Mouse (Mus musculus): ENCODE measurements around the gene Gm10406. TPM values are rescaled to one million over a fixed set of nuclear protein-coding genes. Genes with fewer than 3 reads are reported as not detected.
"Not testable (repeated sequence)": the region's sequence is repeated elsewhere in the genome, so short reads cannot be mapped to it uniquely, and the experiment has no call there.

Gene Gm10406
- polyA plus RNA-seq (2015; fragmentation: Nextera tagmentation; extraction: Ambion mirVana): 0.13 and 0.27 TPM in 2 replicates

DNA sequence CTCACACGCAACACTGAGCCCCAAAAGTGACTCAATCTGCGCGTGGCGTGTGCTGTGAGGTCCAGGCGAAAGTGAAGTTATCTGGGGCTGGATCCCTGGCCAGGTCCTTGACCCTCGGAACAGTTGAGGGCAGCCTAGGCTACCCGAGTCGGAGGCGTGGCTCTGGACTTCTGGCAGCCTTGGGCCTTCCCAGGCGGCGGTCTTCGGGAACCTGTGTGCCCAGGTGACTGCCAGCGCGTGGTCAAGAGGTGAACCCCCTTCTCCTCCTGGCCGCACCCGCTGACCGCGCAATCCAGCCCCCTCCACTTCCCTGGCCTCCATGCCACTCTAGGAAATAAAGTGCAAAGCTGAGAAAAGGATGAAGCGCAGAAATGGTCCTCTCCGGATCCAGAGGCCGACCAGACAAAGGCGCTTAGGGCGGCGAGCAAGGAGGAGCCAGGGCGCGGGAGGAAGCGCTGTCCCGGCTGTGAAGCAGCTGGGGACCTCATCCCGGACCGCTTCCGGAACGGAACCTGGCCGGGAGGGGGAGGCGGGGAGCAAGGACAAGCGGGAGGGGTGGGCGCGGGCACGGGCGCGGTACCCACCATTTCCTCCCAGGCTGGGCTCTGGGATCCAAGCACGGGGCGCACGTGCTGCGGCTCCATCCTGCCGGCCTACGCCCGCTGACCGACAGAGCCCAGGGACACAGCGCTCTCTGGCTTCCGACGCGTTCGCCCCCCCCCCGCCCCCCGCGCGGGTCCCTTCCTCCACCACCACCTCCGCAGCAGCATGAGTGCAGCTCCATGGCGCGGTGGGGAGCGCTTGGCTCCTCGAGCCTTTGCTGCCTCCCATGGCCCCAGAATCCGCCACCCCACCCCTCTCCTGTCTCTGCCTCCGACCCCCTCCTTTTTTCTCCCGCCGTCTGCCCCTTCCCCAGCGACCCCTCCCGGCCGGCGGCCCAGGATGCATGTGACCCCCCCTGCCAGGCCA is at the start of gene Gm10406:
Gene Gm10406, minus strand, starts transcription at position 669 of the 969 bp plus-strand sequence.
- H3K4me2 ChIP-seq (ENCODE audit: low read depth, low read length): peak within 1 kb of the TSS; percentile 77
- not testable (repeated sequence) for H3K9me3 ChIP-seq (ENCODE audit: control insufficient read depth, low read length); H3K4me1 ChIP-seq (ENCODE audit: control insufficient read depth, insufficient read depth, low read length); ATAC-seq; H3K27ac ChIP-seq (ENCODE audit: low read length); H3K27me3 ChIP-seq (replicated peaks; ENCODE audit: control insufficient read depth, insufficient read depth, low read length); H3K36me3 ChIP-seq (ENCODE audit: control insufficient read depth, insufficient read depth, low read length)
- H3K4me3 ChIP-seq (ENCODE audit: low read length): peak within 1 kb of the TSS; percentile 47
- H3K9ac ChIP-seq (ENCODE audit: low read depth, low read length): peak within 1 kb of the TSS; percentile 54; the same call in 1 of the 2 replicates
- WGBS: 1% methylated on average over 53 of the region's 70 CpGs

DNA sequence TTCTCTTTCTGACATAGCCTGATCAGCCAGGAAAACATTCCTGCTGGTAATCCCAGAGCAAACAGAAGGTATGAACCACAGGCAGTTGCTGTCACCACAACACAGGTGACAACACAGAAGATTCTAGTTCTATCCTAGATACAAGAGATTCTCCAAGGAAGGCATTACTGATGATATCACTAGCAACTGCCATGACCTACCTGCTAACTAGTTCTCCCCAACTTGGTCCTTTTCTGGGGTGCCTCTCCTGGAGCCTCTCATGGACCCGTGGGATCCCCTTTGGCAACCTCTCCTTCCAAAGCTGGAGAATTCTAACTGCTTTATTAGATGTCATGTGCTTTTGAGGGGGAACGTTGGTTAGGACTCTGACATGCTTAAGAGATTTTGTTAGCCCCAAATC is 17.6 kb upstream of the Gm10406 start, which contains the start of gene Gm3685:
Gene Gm3685, minus strand, starts transcription at position 101 of the 400 bp plus-strand sequence.
- not testable (repeated sequence) for H3K27me3 ChIP-seq (replicated peaks; ENCODE audit: control insufficient read depth, insufficient read depth, low read length); H3K9ac ChIP-seq (ENCODE audit: low read depth, low read length); H3K36me3 ChIP-seq (ENCODE audit: control insufficient read depth, insufficient read depth, low read length); H3K4me2 ChIP-seq (ENCODE audit: low read depth, low read length); H3K4me3 ChIP-seq (ENCODE audit: low read length); H3K27ac ChIP-seq (ENCODE audit: low read length); H3K9me3 ChIP-seq (ENCODE audit: control insufficient read depth, low read length); ATAC-seq; H3K4me1 ChIP-seq (ENCODE audit: control insufficient read depth, insufficient read depth, low read length)
- no CpG with 5 or more reads among the region's 2 CpGs for WGBS

DNA sequence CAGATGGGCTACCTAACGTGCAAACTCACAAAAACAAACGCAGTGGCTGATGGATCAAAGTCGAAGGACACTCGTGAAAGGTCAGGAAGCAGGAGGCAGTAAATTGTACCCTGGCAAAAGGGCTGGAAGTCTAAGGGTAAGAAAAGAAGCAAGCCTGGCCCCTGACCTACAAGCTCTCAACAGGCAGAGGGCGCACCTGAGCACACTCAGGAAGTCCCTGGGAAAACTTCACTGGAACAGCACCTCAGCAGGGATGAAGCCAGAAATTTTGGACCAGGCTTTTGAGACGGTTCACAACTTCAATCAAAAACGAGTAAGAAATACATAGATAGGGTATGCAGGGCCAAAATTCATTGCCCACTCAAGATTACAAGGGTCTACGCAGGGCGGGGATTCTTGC is 975 bp downstream of the Gm10406 start:
- H3K9ac ChIP-seq (ENCODE audit: low read depth, low read length); H3K9me3 ChIP-seq (ENCODE audit: control insufficient read depth, low read length); H3K4me1 ChIP-seq (ENCODE audit: control insufficient read depth, insufficient read depth, low read length); H3K27me3 ChIP-seq (replicated peaks; ENCODE audit: control insufficient read depth, insufficient read depth, low read length); ATAC-seq; H3K27ac ChIP-seq (ENCODE audit: low read length); H3K4me2 ChIP-seq (ENCODE audit: low read depth, low read length); H3K36me3 ChIP-seq (ENCODE audit: control insufficient read depth, insufficient read depth, low read length); H3K4me3 ChIP-seq (ENCODE audit: low read length): not testable (repeated sequence)
- WGBS: 6% methylated on average over 8 of the region's 9 CpGs

DNA sequence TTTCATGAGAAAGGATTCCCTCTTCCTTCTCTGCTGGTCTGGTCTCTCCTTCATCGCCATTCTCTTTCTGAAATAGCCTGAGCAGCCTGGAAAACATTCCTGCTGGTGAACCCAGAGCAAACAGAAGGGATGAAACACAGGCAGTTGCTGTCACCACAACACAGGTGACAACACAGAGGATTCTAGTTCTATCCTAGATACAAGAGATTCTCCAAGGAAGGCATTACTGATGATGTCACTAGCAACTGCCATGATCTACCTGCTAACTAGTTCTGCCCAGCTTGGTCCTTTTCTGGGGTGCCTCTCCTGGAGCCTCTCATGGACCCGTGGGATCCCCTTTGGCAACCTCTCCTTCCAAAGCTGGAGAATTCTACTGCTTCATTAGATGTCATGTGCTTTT is 53.5 kb downstream of the Gm10406 start, which contains the start of gene Gm6356:
Gene Gm6356, minus strand, starts transcription at position 101 of the 400 bp plus-strand sequence.
- WGBS: 48% methylated on average over 1 of the region's 2 CpGs
- not testable (repeated sequence) for H3K4me3 ChIP-seq (ENCODE audit: low read length); H3K27ac ChIP-seq (ENCODE audit: low read length); H3K9me3 ChIP-seq (ENCODE audit: control insufficient read depth, low read length); H3K36me3 ChIP-seq (ENCODE audit: control insufficient read depth, insufficient read depth, low read length); H3K4me2 ChIP-seq (ENCODE audit: low read depth, low read length); H3K27me3 ChIP-seq (replicated peaks; ENCODE audit: control insufficient read depth, insufficient read depth, low read length); ATAC-seq; H3K9ac ChIP-seq (ENCODE audit: low read depth, low read length); H3K4me1 ChIP-seq (ENCODE audit: control insufficient read depth, insufficient read depth, low read length)

Other genes starting within 250 kb of the Gm10406 start
- not detected in 2 replicates for gene Gm3642, start 187.1 kb downstream of the Gm10406 start, polyA plus RNA-seq (2015; fragmentation: Nextera tagmentation; extraction: Ambion mirVana)
- 0.12 and 0.17 TPM in 2 replicates for gene Gm3667, start 137.5 kb downstream of the Gm10406 start, polyA plus RNA-seq (2015; fragmentation: Nextera tagmentation; extraction: Ambion mirVana)
- not detected in 2 replicates for gene Gm6356, start 53.6 kb downstream of the Gm10406 start, polyA plus RNA-seq (2015; fragmentation: Nextera tagmentation; extraction: Ambion mirVana)
- not detected in 2 replicates for gene Gm3685, start 17.5 kb upstream of the Gm10406 start, polyA plus RNA-seq (2015; fragmentation: Nextera tagmentation; extraction: Ambion mirVana)
- gene Gm3696, start 73.2 kb upstream of the Gm10406 start, polyA plus RNA-seq (2015; fragmentation: Nextera tagmentation; extraction: Ambion mirVana): 0.49 and 0.70 TPM in 2 replicates
- gene Gm6676, start 98.0 kb upstream of the Gm10406 start, polyA plus RNA-seq (2015; fragmentation: Nextera tagmentation; extraction: Ambion mirVana): not detected in 2 replicates
- gene Gm3512, start 147.1 kb upstream of the Gm10406 start, polyA plus RNA-seq (2015; fragmentation: Nextera tagmentation; extraction: Ambion mirVana): 2.0 and 2.1 TPM in 2 replicates
- gene Gm16434, start 167.1 kb upstream of the Gm10406 start, polyA plus RNA-seq (2015; fragmentation: Nextera tagmentation; extraction: Ambion mirVana): not detected in 2 replicates
- not detected in 2 replicates for gene Gm3727, start 237.3 kb upstream of the Gm10406 start, polyA plus RNA-seq (2015; fragmentation: Nextera tagmentation; extraction: Ambion mirVana)